Mouse (Mus musculus): ENCODE results near the gene Nrp2.

Nrp2 gene

GRCm38 (mm10) chr1:62723891-62724290 lies 20.8 kb downstream of the Nrp2 start:
- DNase-seq (ENCODE audit: low spot score in 2 of 2), result no peak

DNA sequence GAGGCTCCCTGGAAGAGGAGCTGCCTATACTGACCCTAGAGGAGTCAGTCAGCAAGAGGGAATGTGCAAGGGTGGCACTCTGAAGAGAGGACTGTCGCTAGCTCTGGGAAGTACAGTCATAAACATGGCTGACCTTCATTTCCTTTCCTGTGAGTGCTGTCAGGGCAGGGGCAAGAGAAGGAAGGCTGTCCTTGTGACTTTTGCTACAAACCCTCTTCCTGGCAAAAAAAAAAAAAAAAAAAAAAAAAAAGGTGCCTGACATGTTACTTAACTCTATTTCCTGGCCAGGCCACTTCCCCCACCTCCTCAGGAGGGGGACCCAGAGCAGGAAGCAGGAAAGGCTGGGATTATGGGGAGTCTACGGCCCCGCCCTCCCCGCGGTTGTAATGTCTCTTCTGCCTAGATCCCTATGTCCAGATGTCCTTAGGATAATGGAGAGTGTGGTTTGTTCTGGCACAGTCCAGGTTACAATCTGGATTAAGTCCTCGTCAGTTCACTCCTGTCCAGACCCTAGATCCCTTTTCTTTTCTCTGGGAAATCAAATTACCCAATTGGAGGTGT lies 21.5 kb downstream of the Nrp2 start:
- peak in 1 of 2 experiments; percentile 53 for DNase-seq (ENCODE audit: low spot score in 2 of 2)

DNA sequence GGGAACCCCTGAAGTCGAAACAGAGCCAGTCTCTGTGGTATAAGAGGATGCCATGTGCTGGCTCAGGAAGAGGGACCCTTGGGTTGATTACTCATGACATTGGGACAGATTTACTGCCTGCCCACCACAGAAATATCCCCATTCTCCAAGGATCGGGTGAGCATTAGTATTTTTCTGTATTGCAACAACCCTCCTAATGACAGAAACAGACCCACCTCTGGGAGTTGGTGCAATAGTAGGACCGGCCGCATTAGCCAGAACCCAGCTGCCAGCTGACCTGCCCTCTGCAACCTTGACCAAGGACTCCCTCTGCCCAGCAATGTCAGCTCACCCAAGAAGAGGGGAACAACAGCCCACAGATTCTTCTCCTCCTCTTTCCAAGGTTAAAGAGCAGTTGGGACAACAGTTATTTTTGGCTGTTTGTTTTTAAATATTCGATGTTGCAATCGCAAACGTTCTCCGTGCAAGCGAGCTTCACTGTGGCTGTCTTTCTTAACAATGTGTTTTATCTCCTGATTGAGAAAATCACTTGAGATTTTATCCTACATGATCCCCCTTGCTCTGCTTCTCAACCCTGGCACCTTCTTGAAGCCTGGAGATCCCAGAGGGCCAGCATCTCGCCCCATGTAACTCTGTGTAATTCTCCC lies 22.1 kb downstream of the Nrp2 start:
- DNase-seq (ENCODE audit: low spot score in 2 of 2), result peak in 1 of 2 experiments; percentile 59

DNA sequence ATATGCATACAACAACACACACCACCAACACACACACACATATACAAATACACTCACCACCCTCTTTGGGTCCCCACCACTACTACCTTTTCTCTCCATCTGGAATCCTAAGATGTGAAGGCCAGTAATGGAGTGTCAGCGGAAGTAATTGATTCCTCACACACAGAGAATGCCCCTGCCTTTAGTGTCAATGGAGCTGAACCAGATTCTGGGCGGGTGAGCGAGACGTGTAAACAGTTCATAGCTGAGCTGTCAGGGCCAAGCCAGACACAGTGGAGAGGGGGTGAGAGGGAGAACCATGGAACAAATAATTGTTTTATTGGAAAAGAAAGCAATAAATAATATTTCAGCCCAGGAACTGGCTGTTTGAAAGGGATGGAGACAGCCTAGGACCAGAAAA lies 24.1 kb downstream of the Nrp2 start:
- DNase-seq (ENCODE audit: low spot score in 2 of 2), result no peak

- DNase-seq (ENCODE audit: low spot score in 2 of 2), result no peak
Measured at GRCm38 (mm10) chr1:62728421-62728820, 25.3 kb downstream of the Nrp2 start.

DNA sequence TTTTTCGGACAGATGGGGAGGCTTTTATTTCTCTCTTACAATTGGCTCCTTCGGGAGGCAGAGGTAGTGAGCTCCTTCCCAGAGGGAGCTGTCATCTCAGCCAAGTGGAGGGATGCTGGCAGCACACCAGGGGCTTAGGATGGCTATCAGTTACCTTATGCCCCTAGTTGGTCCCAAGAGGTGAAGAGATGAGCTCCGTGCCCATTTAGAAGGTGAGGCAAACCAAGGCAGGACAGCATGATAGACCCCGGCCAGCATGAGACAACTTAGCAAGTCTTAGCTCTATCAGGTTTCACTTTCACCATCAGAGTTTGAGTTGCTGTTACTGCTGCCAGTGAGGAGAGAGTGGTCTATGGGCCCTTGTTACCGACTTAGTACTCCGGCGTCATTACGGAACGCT lies 25.8 kb downstream of the Nrp2 start:
- no peak for DNase-seq (ENCODE audit: low spot score in 2 of 2)

DNA sequence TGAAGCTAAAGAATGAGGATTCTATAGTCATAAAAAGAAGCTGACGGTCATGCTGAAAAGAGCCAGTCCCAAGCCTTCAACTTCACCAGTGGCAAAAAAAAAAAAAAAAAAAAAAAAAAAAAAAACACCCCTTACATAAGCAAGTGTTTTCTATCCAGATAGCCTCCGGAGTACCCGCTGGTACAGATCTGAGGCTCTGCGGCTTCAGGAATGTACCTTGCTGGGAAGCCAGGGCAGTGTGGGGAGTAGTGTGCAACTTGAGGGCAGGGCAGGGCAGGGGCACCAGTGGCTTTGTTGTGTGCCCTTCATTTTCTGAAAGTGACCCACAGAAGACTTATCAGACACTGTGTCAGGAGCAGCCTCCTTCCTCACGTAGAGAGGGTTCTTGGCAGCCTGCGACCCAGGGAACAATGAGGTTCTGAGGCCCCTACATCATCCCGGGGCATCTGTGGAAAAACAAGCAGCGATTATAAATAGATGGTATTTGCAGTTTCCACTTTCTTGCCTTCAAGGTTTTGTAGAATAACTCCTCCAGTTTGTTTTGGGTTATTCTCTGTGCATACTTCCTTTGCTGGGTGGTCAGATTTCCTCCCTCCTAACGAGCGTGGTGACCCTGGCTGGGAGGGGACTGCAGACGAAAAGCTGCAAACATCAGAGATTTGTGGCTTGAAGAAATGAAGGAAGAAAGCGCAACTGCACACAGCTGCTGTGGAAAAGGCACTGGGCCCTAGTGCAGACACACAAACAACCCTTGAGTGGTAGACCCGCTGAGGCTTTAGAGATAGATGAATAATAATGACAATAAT lies 26.5 kb downstream of the Nrp2 start:
- no peak for DNase-seq (ENCODE audit: low spot score in 2 of 2)

DNA sequence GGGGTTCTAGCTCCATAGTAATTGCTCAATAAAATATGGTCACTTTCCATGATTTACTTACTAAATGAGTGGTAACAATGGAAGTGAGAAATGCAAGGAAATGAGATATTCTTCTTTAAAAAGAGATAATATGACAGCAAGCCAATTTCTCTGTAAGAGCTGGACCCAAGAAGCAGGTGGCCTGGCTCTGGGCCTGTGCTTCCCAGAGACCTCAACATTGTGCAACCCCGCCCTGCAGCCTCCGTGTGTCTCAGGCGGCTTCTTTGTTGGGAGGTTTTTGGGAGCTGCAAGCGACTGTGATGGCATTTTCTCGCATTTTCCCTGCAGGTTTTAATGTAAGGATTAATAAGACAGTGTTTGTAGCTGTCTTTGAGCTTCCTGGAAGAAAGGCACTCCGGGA lies 29.0 kb downstream of the Nrp2 start:
- no peak for DNase-seq (ENCODE audit: low spot score in 2 of 2)

GRCm38 (mm10) chr1:62734420-62734931 lies 31.4 kb downstream of the Nrp2 start:
- no peak for DNase-seq (ENCODE audit: low spot score in 2 of 2)

- DNase-seq (ENCODE audit: low spot score in 2 of 2), result no peak
Measured at GRCm38 (mm10) chr1:62734980-62735379, 31.9 kb downstream of the Nrp2 start.

DNA sequence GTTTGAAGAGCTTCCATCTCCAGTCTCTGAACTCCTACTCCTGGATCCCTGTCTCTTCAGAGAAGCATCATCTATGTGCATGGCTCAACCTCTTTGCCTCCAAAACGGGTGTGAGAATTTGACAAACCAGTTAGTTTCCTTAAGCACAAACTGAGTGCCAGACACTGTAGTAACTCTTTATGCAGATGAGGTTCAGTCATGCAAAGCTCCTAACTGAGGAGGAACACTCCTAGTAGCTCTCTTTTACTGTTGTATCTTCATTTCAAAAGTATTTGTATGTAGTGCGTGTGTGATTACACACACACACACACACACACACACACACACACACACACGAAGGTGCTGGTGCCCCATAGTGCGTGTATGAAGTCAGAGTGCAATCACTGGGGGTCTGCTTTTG lies 32.8 kb downstream of the Nrp2 start:
- no peak for DNase-seq (ENCODE audit: low spot score in 2 of 2)

DNA sequence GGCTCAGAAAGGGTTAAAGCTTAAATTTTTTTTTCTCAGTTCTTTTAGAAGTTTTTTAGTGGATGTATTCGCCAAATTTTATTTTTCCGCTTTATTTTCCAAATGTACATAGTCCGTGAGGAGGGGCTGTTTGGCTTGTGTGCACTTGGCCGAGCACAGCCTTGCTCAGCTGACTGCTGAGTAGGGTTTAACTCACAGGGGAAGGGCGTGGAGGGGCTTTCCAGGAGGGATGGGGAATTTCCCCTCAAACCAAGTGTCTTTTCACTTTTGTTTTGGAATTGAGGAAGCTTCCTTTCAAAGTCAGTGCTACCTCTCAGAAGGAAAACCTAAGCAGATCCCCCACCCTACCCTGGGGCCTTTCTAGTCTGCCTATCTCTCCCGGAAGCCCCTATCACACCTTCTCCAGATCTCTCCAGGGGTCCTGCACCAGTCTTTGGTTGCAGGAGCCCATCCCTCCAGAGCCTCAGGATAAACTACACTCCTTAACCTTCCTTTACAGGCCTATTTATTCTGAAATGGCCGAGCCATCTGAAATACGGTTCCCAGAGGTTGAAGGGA lies 33.4 kb downstream of the Nrp2 start:
- no peak for DNase-seq (ENCODE audit: low spot score in 2 of 2)

DNA sequence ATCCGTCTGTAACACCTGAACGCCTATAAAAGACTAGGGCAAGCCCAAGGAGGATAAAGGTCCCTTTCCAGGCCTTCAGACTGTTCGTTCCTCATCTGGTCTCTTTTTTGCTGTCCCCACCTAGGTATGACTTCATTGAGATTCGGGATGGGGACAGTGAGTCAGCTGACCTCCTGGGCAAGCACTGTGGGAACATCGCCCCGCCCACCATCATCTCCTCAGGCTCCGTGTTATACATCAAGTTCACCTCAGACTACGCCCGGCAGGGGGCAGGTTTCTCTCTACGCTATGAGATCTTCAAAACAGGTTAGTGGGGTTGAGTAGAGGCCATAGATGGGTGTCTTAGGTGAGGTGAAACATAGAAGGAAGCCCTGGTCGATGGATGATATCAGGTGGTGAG lies 35.1 kb downstream of the Nrp2 start:
- no peak for DNase-seq (ENCODE audit: low spot score in 2 of 2)

- peak in 1 of 2 experiments; percentile 53 for DNase-seq (ENCODE audit: low spot score in 2 of 2)
Measured at GRCm38 (mm10) chr1:62742092-62742491, 39.0 kb downstream of the Nrp2 start.

GRCm38 (mm10) chr1:62743064-62743694 lies 40.1 kb downstream of the Nrp2 start:
- no peak for DNase-seq (ENCODE audit: low spot score in 2 of 2)

GRCm38 (mm10) chr1:62745889-62746288 lies 42.8 kb downstream of the Nrp2 start:
- no peak for DNase-seq (ENCODE audit: low spot score in 2 of 2)

- no peak for DNase-seq (ENCODE audit: low spot score in 2 of 2)
Measured at GRCm38 (mm10) chr1:62747421-62748111, 44.5 kb downstream of the Nrp2 start.

GRCm38 (mm10) chr1:62748361-62748760 lies 45.3 kb downstream of the Nrp2 start:
- DNase-seq (ENCODE audit: low spot score in 2 of 2), result no peak

DNA sequence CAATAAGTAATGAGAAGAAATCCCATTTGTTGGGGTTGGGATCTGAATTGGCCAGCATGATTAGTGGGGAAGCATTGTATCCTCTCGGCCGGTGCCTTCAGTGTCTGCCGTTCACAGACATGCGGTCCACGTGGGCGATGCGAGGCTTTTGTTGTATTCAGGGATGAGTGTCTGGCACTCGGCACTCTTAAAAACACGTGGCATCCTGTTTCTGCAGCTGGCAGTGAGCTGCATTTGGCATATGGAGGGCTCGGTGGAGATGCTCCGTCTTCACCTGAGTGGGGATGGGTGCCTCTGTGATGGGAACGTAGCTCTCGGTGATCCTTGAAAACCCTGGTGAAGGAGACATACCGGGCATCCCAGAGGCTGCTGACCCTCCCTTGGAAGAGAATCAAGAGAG lies 46.6 kb downstream of the Nrp2 start:
- no peak for DNase-seq (ENCODE audit: low spot score in 2 of 2)

DNA sequence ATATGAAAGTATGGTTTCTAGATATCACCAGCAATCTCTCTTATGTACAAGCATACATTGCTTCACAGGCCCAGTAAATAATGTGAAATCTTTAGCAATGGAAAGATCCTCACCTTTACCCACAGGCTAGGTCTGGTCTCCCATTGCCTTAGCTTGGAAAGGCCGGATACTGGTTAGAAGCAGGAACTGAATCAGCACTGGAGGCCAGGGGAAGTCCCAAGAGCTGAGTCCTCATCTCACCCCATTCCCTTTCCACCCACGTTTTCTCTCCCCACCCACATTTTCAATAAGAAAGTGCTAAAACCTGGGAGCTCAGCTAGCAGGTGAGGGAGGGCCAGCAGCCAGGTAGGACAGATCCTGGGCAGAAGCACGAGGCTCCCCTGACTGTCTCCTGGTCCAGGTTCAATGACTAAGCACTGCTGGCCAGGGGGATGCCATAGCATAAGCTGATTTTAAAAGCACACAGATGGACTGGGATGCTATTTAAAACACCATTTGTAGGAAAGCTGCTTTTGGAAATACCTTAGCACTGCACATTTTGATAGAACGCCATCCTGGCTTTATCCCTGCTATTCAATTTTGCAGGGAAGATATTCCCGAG lies 47.4 kb downstream of the Nrp2 start:
- DNase-seq (ENCODE audit: low spot score in 2 of 2), result no peak

Data from urinary bladder, postnatal 36 days (tissue).